Mouse (Mus musculus) forebrain, embryonic 11.5 days (tissue): ENCODE data around the gene Arl11. TPM values are rescaled to one million over a fixed set of nuclear protein-coding genes. Genes with fewer than 3 reads are reported as not detected.

Source experiments
- ATAC-seq: fragments of 200-750 bp; cut with Nextera tagmentation; replicated peaks from 2 replicates; pipeline ENCODE4 v1.8.0; 2017; ENCODE audit warnings: moderate TSS enrichment; ENCODE audit not compliant: low FRiP score
- DNase-seq: peaks from one replicate; pipeline ENCODE4 v3.0.0-alpha.2; 2017; ENCODE audit warnings: low spot score
- H3K27ac ChIP-seq: fragments of 300-500 bp; sonication (generic); 2 replicates; pipeline ENCODE4 v1.5.1; 2014; ENCODE audit warnings: low read depth, low read length
- H3K27me3 ChIP-seq: fragments of 300-500 bp; sonication (generic); 2 replicates; pipeline ENCODE4 v1.6.1; 2014; ENCODE audit warnings: mild to moderate bottlenecking, low read length, mixed read lengths; ENCODE audit not compliant: control insufficient read depth, insufficient read depth
- H3K36me3 ChIP-seq: fragments of 300-500 bp; sonication (generic); 2 replicates; pipeline ENCODE4 v1.6.1; 2014; ENCODE audit warnings: mild to moderate bottlenecking, low read length, moderate library complexity, mixed read lengths; ENCODE audit not compliant: control insufficient read depth, insufficient read depth
- H3K4me1 ChIP-seq: fragments of 300-500 bp; sonication (generic); replicated peaks from 2 replicates; pipeline ENCODE4 v1.6.1; 2014; ENCODE audit warnings: low read length, mixed read lengths; ENCODE audit not compliant: control insufficient read depth, insufficient read depth
- H3K4me2 ChIP-seq: fragments of 300-500 bp; sonication (generic); 2 replicates; pipeline ENCODE4 v1.6.1; 2014; ENCODE audit warnings: low read depth, mild to moderate bottlenecking, low read length, moderate library complexity, mixed read lengths; ENCODE audit not compliant: severe bottlenecking
- H3K4me3 ChIP-seq: fragments of 300-500 bp; sonication (generic); 2 replicates; pipeline ENCODE4 v1.5.1; 2014; ENCODE audit warnings: low read depth, low read length
- H3K9ac ChIP-seq: fragments of 300-500 bp; sonication (generic); 2 replicates; pipeline ENCODE4 v1.6.1; 2014; ENCODE audit warnings: low read length
- H3K9me3 ChIP-seq: fragments of 300-500 bp; sonication (generic); 2 replicates; pipeline ENCODE4 v1.6.1; 2016; ENCODE audit warnings: low read length, mixed read lengths; ENCODE audit not compliant: control insufficient read depth
- WGBS: fragments of 180-500 bp; shearing (Covaris S2); extraction: QIAGEN DNeasy Blood & Tissue Kit; methylation state at CpG from one replicate; pipeline ENCODE4 v1.1.7; 2014; 5-methylcytosine and 5-hydroxymethylcytosine counted together
- polyA plus RNA-seq: library from polyadenylated mRNA; unstranded; fragments of >200 nt; fragmentation: Nextera tagmentation; extraction: Ambion mirVana; gene quantifications from 2 replicates; pipeline ENCODE4 v1.2.1, GENCODE M21; 2014

Gene Arl11
- polyA plus RNA-seq, 1 experiment from 2014 or later: 0.29 TPM

GRCm38 (mm10) chr14:61294738-61295079, 14.8 kb upstream of the Arl11 start:
- Histone ChIP-seq H3K4me1 (no peaks in the 10 kb centered on the region), H3K9ac (no peak overlapping the region), H3K9me3 (no peaks in the 10 kb centered on the region), H3K27me3 (no peaks in the 10 kb centered on the region), H3K4me2 (no peak overlapping the region), H3K27ac (no peak overlapping the region), H3K36me3 (no peaks in the 10 kb centered on the region), H3K4me3 (no peak overlapping the region)
- DNase-seq (peak; percentile 76), ATAC-seq (no peak)
- WGBS: 17% methylated on average over 6 of the region's 6 CpGs

- Histone ChIP-seq H3K4me2 (no peak overlapping the region), H3K4me1 (no peaks in the 10 kb centered on the region), H3K9me3 (no peaks in the 10 kb centered on the region), H3K27ac (no peak overlapping the region), H3K27me3 (no peaks in the 10 kb centered on the region), H3K4me3 (no peak overlapping the region), H3K9ac (no peak overlapping the region), H3K36me3 (no peaks in the 10 kb centered on the region)
- no peak for ATAC-seq
- no peak for DNase-seq
- 89% methylated on average over 6 of the region's 6 CpGs for WGBS
These were observed 9.7 kb upstream of the Arl11 start for GRCm38 (mm10) chr14:61299810-61300209.

GRCm38 (mm10) chr14:61301323-61301722, 8.2 kb upstream of the Arl11 start:
- Histone ChIP-seq H3K27ac (no peak overlapping the region), H3K36me3 (no peaks in the 10 kb centered on the region), H3K4me1 (no peaks in the 10 kb centered on the region), H3K4me3 (no peak overlapping the region), H3K9ac (no peak overlapping the region), H3K4me2 (no peak overlapping the region), H3K27me3 (no peaks in the 10 kb centered on the region), H3K9me3 (no peaks in the 10 kb centered on the region)
- ATAC-seq (no peak), DNase-seq (no peak)
- WGBS: 75% methylated on average over 2 of the region's 2 CpGs

DNA sequence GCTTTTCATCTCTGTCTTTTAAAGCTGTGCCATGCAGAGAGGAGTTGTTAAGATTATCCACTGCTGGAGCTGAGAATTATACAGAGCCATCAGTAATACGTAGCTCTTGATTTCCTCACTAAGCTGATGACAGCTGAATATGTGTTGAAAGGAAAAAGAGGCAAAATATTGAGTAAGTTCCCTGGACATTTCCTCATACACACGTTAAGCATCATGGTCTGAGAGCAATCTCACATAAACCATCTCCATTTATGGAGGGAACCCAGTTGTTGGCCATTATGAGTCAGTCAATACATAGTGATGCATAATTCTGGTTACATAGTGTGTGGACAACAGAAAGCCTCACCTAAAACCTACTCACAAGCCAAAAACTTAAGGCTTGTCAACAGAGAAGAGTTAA, 7.1 kb upstream of the Arl11 start:
- DNase-seq: no peak
- ATAC-seq: no peak
- 79% methylated on average over 2 of the region's 2 CpGs for WGBS

GRCm38 (mm10) chr14:61303969-61304609, 5.5 kb upstream of the Arl11 start:
- Histone ChIP-seq H3K36me3 (no peaks in the 10 kb centered on the region), H3K27me3 (no peaks in the 10 kb centered on the region), H3K4me2 (no peak overlapping the region), H3K9me3 (no peaks in the 10 kb centered on the region), H3K4me3 (no peak overlapping the region), H3K4me1 (no peaks in the 10 kb centered on the region), H3K9ac (no peak overlapping the region), H3K27ac (no peak overlapping the region)
- DNase-seq: no peak
- ATAC-seq: no peak
- WGBS: 76% methylated on average over 4 of the region's 4 CpGs

More for the DNA sequence above, 7.1 kb upstream of the Arl11 start:
- Histone ChIP-seq H3K27ac (no peak overlapping the region), H3K4me1 (no peaks in the 10 kb centered on the region), H3K36me3 (no peaks in the 10 kb centered on the region), H3K4me3 (no peak overlapping the region), H3K27me3 (no peaks in the 10 kb centered on the region), H3K4me2 (no peak overlapping the region), H3K9ac (no peak overlapping the region), H3K9me3 (no peaks in the 10 kb centered on the region)

DNA sequence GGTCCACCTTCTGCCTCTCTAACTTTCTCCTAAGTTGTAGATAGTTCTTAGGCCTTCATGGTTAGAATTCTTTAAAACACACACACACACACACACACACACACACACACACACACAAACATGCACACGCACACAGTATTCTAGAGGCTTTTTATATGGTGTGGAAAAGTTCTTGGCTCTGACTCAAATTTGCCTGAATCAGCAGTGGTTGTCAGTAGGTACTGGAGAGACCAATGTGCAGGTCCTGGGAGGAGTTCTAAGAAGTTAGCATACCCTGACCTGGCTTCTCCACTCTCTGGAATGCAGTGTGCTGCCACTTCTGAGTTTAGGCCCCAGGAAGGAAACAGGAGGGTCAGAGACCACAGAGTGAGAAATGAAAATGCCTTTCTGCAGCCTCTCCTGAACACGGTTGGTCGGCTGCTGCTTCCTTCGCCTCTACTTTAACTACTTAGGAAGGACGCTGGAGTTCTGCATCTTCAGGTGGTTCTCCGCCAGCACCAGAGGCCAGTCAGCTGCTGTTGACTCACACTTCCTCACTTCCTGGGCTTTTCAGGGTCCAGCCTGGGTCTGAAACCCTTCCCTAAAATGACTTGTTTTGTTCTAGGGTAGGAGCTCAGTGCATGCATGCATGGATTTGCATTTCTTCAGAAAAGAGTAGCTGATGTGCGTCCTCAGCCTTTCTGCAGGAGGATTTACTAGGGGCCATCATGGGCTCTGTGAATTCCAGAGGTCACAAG, 651 bp downstream of the Arl11 start:
- Histone ChIP-seq H3K27me3 (no peaks in the 10 kb centered on the region), H3K4me2 (no peak overlapping the region), H3K27ac (no peak overlapping the region), H3K9me3 (no peaks in the 10 kb centered on the region), H3K36me3 (no peaks in the 10 kb centered on the region), H3K4me1 (no peaks in the 10 kb centered on the region), H3K4me3 (no peak overlapping the region), H3K9ac (no peak overlapping the region)
- WGBS: 74% methylated on average over 7 of the region's 7 CpGs
- ATAC-seq: no peak
- DNase-seq: no peak

- ATAC-seq: no peak
- no peaks in the 10 kb centered on the region for H3K4me1 ChIP-seq
- H3K9ac ChIP-seq: no peak overlapping the region
- DNase-seq: no peak
- H3K9me3 ChIP-seq: no peaks in the 10 kb centered on the region
- no peak overlapping the region for H3K4me2 ChIP-seq
- WGBS: 75% methylated on average over 12 of the region's 12 CpGs
- H3K27ac ChIP-seq: no peak overlapping the region
- no peaks in the 10 kb centered on the region for H3K27me3 ChIP-seq
- H3K4me3 ChIP-seq: no peak overlapping the region
- H3K36me3 ChIP-seq: no peaks in the 10 kb centered on the region
These were observed 1.4 kb downstream of the Arl11 start for GRCm38 (mm10) chr14:61310963-61311362.

DNA sequence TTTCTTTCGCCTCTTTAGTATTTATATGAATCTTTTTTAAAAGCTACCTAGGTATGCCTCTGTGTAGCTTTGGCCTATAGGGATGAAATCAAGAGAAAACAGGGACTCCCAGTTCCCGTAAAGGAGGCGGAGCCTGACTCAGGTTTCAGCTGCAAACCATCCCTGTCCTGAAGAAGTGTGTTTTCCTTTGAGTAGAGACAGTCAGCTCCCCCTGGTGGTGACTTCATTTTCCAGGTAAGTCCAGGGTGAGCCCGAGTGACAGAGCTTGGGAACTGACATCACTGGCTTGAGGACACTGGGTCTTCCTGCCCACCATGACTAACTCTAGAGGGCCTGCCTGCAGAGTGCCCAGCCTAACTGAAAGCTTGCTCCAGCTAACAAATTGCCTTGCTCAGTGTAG, 7.3 kb downstream of the Arl11 start:
- H3K9ac ChIP-seq: no peak overlapping the region
- ATAC-seq (no peak), DNase-seq (peak; percentile 65)
- H3K4me3 ChIP-seq: no peak overlapping the region
- 34% methylated on average over 4 of the region's 4 CpGs for WGBS
- no peak overlapping the region for H3K27ac ChIP-seq
- no peaks in the 10 kb centered on the region for H3K36me3 ChIP-seq
- H3K27me3 ChIP-seq: no peaks in the 10 kb centered on the region
- H3K9me3 ChIP-seq: no peaks in the 10 kb centered on the region
- no peaks in the 10 kb centered on the region for H3K4me1 ChIP-seq
- no peak overlapping the region for H3K4me2 ChIP-seq

DNA sequence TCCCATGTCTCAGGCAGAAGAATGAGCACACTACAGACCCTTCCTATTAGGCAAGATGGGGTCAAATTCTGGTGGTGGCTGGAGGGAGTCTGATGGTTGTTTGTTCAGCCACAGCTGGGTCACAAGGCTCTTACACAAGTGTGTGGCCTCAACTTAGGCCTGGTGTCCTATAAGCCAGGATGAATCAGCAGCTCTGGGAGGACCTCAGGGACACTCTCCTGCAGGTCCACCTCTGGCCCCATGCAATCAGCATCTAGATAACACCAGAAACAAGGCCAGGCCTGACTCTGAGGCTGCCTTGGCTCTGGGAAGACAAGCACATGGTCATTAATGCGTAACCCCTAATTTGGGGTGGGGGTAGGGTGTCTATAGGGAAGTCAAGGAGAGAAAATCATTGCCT, 11.2 kb downstream of the Arl11 start:
- H3K9ac ChIP-seq: no peak overlapping the region
- no peaks in the 10 kb centered on the region for H3K27me3 ChIP-seq
- H3K4me1 ChIP-seq: no peaks in the 10 kb centered on the region
- H3K27ac ChIP-seq: no peak overlapping the region
- H3K9me3 ChIP-seq: no peaks in the 10 kb centered on the region; the same call in 1 of the 2 replicates
- WGBS: 83% methylated on average over 1 of the region's 1 CpGs
- ATAC-seq (no peak), DNase-seq (no peak)
- H3K36me3 ChIP-seq: no peaks in the 10 kb centered on the region
- H3K4me2 ChIP-seq: no peak overlapping the region
- no peak overlapping the region for H3K4me3 ChIP-seq
